Mouse (Mus musculus) bone marrow macrophage, adult 2 months (primary cell): ENCODE measurements at regions not wholly inside any gene's neighbourhood (a gene's known extent, or its start where the extent isn't known, plus 50 kb on each side); places are given as distances from the start of the nearest gene placed in this dataset.

Experiments used
- CTCF ChIP-seq: IDR thresholded peaks from 2 replicates; pipeline ENCODE4 v1.5.1; 2012; ENCODE audit warnings: low read depth, mild to moderate bottlenecking, low read length, moderate library complexity
- POLR2A ChIP-seq: IDR thresholded peaks from 2 replicates; pipeline ENCODE4 v1.6.1; 2012; ENCODE audit warnings: mild to moderate bottlenecking, low read depth, low read length, borderline replicate concordance

GRCm38 (mm10) chr9:33800250-33800649 is 685.4 kb upstream of the Kirrel3 start:
- TF ChIP-seq POLR2A (no peak), CTCF (no peak)
